Mouse (Mus musculus): ENCODE results near the gene Nek1.

DNA sequence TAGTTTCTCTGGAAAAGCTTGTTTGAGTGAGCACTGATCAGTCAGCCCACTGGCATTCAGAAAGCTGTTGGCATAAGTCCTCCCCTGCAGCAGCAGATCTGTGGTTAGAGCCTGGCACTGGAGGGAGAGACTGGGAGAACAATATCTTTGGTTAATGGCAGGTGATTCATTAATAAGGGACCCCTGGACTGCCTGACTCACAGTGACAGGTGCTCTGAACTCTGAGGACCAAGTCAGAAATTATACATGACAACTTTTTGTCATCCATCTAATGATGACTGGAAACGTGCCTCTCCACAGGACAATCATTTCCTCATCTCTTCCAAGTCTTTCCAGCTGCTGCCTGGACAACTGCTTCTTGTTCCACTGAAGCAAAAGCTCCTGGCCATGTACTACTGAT, 163.4 kb downstream of the Nek1 start:
- TF ChIP-seq CTCF (IDR thresholded peaks at IDR 0.05; ENCODE audit: extremely low read depth, insufficient read depth, insufficient read length, insufficient replicate concordance), result no peak
- TF ChIP-seq POLR2A (IDR thresholded peaks at IDR 0.05; ENCODE audit: low read depth, low read length), result no peak

Measured in spleen, adult 2 months (tissue).